Mouse (Mus musculus): Measurements from ENCODE around the gene Tlx2.

Tlx2 gene

GRCm38 (mm10) chr6:83053136-83053960, 16.7 kb downstream of the Tlx2 start:
- ChIA-PET POLR2A (interaction anchor here (0.7 to 3.0 kb wide), 29 partner anchors 10 to 350 kb away, joined by 3 to 16 read pairs (median 4); partner anchors contain the start of genes Dok1 (in 2 of the 4), Loxl3 (in 2 of the 4), Pcgf1 (in 2 of the 4) and 1700003E16Rik (in 1 of the 4)), CTCF (interaction anchor here in 3 of 4 experiments (0.5 to 2.4 kb wide), 10 partner anchors 12 to 949 kb away, joined by 3 to 11 read pairs (median 8); partner anchors contain the start of genes Ccdc142 (in 1 of the 3), Dctn1 (in 1 of the 3) and Gm42688 (in 1 of the 3))

- ChIA-PET CTCF (no interaction called here), POLR2A (interaction anchor here in 2 of 4 experiments (1.1 to 2.4 kb wide), 5 partner anchors 9 to 52 kb away, joined by 3 to 13 read pairs (median 4); partner anchors contain the start of genes Ccdc142 (in 1 of the 2), Dok1 (in 1 of the 2), Dqx1 (in 1 of the 2) and Gm42688 (in 1 of the 2))
Observed at GRCm38 (mm10) chr6:83049367-83049766, 20.7 kb downstream of the Tlx2 start.

GRCm38 (mm10) chr6:83044742-83045141, 25.4 kb downstream of the Tlx2 start:
- POLR2A ChIA-PET = interaction anchor here in 1 of 4 experiments (1.0 to 1.1 kb wide), 2 partner anchors 8 to 76 kb away, joined by 3 read pairs; partner anchors contain the start of gene Wbp1
- CTCF ChIA-PET = interaction anchor here in 1 of 4 experiments (0.6 to 1.6 kb wide), 2 partner anchors 20 to 48 kb away, joined by 3 to 5 read pairs; no protein-coding TSS in a partner anchor

- CTCF ChIA-PET = interaction anchor here in 2 of 4 experiments (0.6 to 1.6 kb wide), 2 partner anchors 47 to 428 kb away, joined by 3 to 5 read pairs; no protein-coding TSS in a partner anchor
- POLR2A ChIA-PET = interaction anchor here in 1 of 4 experiments (1.1 to 1.4 kb wide), 2 partner anchors 8 to 9 kb away, joined by 3 read pairs; no protein-coding TSS in a partner anchor
Observed at GRCm38 (mm10) chr6:83043993-83044392, 26.1 kb downstream of the Tlx2 start.

GRCm38 (mm10) chr6:83043561-83043960, 26.5 kb downstream of the Tlx2 start:
- ChIA-PET CTCF (interaction anchor here in 2 of 4 experiments (0.6 to 1.6 kb wide), 2 partner anchors 47 to 428 kb away, joined by 3 to 5 read pairs; no protein-coding TSS in a partner anchor), POLR2A (interaction anchor here in 2 of 4 experiments (0.6 to 1.4 kb wide), 2 partner anchors 10 to 52 kb away, joined by 3 read pairs; no protein-coding TSS in a partner anchor)

- ChIA-PET CTCF (no interaction called here), POLR2A (interaction anchor here in 2 of 4 experiments (0.8 to 2.7 kb wide), 6 partner anchors 9 to 55 kb away, joined by 3 to 16 read pairs (median 4); partner anchors contain the start of genes Aup1 (in 2 of the 2) and Htra2 (in 2 of the 2))
Observed at GRCm38 (mm10) chr6:83040601-83041000, 29.5 kb downstream of the Tlx2 start.

GRCm38 (mm10) chr6:83038496-83039012, 31.5 kb downstream of the Tlx2 start:
- POLR2A ChIA-PET = interaction anchor here in 2 of 4 experiments (0.7 to 2.0 kb wide), 6 partner anchors 16 to 312 kb away, joined by 3 to 5 read pairs (median 4); partner anchors contain the start of genes Aup1 (in 1 of the 2), Dqx1 (in 1 of the 2), Htra2 (in 1 of the 2) and Pcgf1 (in 1 of the 2)
- CTCF ChIA-PET = interaction anchor here in 1 of 4 experiments (1.0 kb wide), 1 partner anchor 42 kb away, joined by 3 read pairs; no protein-coding TSS in a partner anchor

- POLR2A ChIA-PET = interaction anchor here in 3 of 4 experiments (0.6 to 2.0 kb wide), 5 partner anchors 17 to 368 kb away, joined by 3 to 5 read pairs (median 3); partner anchors contain the start of genes Aup1 (in 1 of the 3) and Htra2 (in 1 of the 3)
- CTCF ChIA-PET = interaction anchor here in 1 of 4 experiments (0.6 kb wide), 1 partner anchor 31 kb away, joined by 10 read pairs; no protein-coding TSS in a partner anchor
Observed at GRCm38 (mm10) chr6:83037188-83037587, 32.9 kb downstream of the Tlx2 start.

- POLR2A ChIA-PET = interaction anchor here (0.6 to 3.3 kb wide), 10 partner anchors 15 to 67 kb away, joined by 3 to 13 read pairs (median 6); partner anchors contain the start of genes Aup1 (in 2 of the 4), Dqx1 (in 2 of the 4) and Htra2 (in 1 of the 4)
- CTCF ChIA-PET = interaction anchor here in 3 of 4 experiments (0.5 to 1.4 kb wide), 7 partner anchors 40 to 360 kb away, joined by 3 to 7 read pairs (median 3); partner anchors contain the start of genes Ccdc142 (in 1 of the 3) and Gm42688 (in 1 of the 3)
Observed at GRCm38 (mm10) chr6:83034463-83035055, 35.5 kb downstream of the Tlx2 start.

- POLR2A ChIA-PET = interaction anchor here (0.5 to 3.3 kb wide), 29 partner anchors 13 to 292 kb away, joined by 3 to 13 read pairs (median 4); partner anchors contain the start of genes Dqx1 (in 3 of the 4), 1700003E16Rik (in 1 of the 4), Aup1 (in 1 of the 4) and Htra2 (in 1 of the 4)
- CTCF ChIA-PET = interaction anchor here in 2 of 4 experiments (0.6 to 1.4 kb wide), 11 partner anchors 17 to 331 kb away, joined by 3 to 5 read pairs (median 3); partner anchors contain the start of genes Ccdc142 (in 1 of the 2) and Gm42688 (in 1 of the 2)
Observed at GRCm38 (mm10) chr6:83033249-83034185, 36.6 kb downstream of the Tlx2 start, which contains the start of the genes Dok1 and Loxl3. TSS of gene Dok1 (minus strand) at chr6:83033471. TSS of gene Loxl3 (plus strand) at chr6:83034173.

- CTCF ChIA-PET = interaction anchor here in 2 of 4 experiments (0.6 to 1.4 kb wide), 8 partner anchors 18 to 330 kb away, joined by 3 to 5 read pairs (median 3); partner anchors contain the start of genes Ccdc142 (in 1 of the 2), Gm42688 (in 1 of the 2) and Htra2 (in 1 of the 2)
- POLR2A ChIA-PET = interaction anchor here (0.6 to 3.3 kb wide), 25 partner anchors 13 to 293 kb away, joined by 3 to 13 read pairs (median 4); partner anchors contain the start of genes Dqx1 (in 2 of the 4), Aup1 (in 1 of the 4), Htra2 (in 1 of the 4) and Mob1a (in 1 of the 4)
Observed at GRCm38 (mm10) chr6:83032769-83033191, 37.3 kb downstream of the Tlx2 start.

GRCm38 (mm10) chr6:83031921-83032590, 38.0 kb downstream of the Tlx2 start:
- CTCF ChIA-PET = interaction anchor here in 3 of 4 experiments (0.6 to 1.4 kb wide), 5 partner anchors 23 to 489 kb away, joined by 3 to 4 read pairs (median 3); partner anchors contain the start of genes Ccdc142 (in 1 of the 3), Gm42688 (in 1 of the 3) and Htra2 (in 1 of the 3)
- POLR2A ChIA-PET = interaction anchor here in 2 of 4 experiments (0.6 to 3.3 kb wide), 18 partner anchors 10 to 294 kb away, joined by 3 to 13 read pairs (median 4); partner anchors contain the start of genes Aup1 (in 2 of the 2), Dqx1 (in 2 of the 2), Htra2 (in 2 of the 2) and Mob1a (in 1 of the 2)

GRCm38 (mm10) chr6:83031111-83031510, 39.0 kb downstream of the Tlx2 start:
- ChIA-PET POLR2A (interaction anchor here in 2 of 4 experiments (0.7 to 2.3 kb wide), 6 partner anchors 9 to 55 kb away, joined by 3 to 8 read pairs (median 4); partner anchors contain the start of genes Aup1 (in 1 of the 2), Dqx1 (in 1 of the 2), Htra2 (in 1 of the 2) and Lbx2 (in 1 of the 2)), CTCF (no interaction called here)

- POLR2A ChIA-PET = interaction anchor here in 2 of 4 experiments (0.7 to 1.5 kb wide), 4 partner anchors 14 to 105 kb away, joined by 3 to 4 read pairs (median 3); partner anchors contain the start of genes Aup1 (in 1 of the 2) and Rtkn (in 1 of the 2)
Observed at GRCm38 (mm10) chr6:83029777-83030176, 40.3 kb downstream of the Tlx2 start.

GRCm38 (mm10) chr6:83027706-83028105, 42.4 kb downstream of the Tlx2 start:
- CTCF ChIA-PET = no interaction called here
- POLR2A ChIA-PET = no interaction called here

More at GRCm38 (mm10) chr6:83029777-83030176, 40.3 kb downstream of the Tlx2 start:
- CTCF ChIA-PET = interaction anchor here in 2 of 4 experiments (1.2 to 1.5 kb wide), 1 partner anchor 33 kb away, joined by 5 to 6 read pairs; no protein-coding TSS in a partner anchor
